Mouse (Mus musculus): ENCODE results near the gene Hist2h3b. TPM values are rescaled to one million over a fixed set of nuclear protein-coding genes. Genes with fewer than 3 reads are reported as not detected.

Hist2h3b gene
- polyA plus RNA-seq, 1 experiment from 2014 or later, result 5.3 TPM

- Histone ChIP-seq H3K27me3 (ENCODE audit: control insufficient read depth, insufficient read depth, low read length) (no peaks in the 10 kb centered on the region), H3K4me2 (ENCODE audit: low read depth, low read length) (no peak overlapping the region), H3K9me3 (ENCODE audit: control insufficient read depth, low read length) (no peaks in the 10 kb centered on the region), H3K36me3 (ENCODE audit: control insufficient read depth, insufficient read depth, low read length) (no peaks in the 10 kb centered on the region), H3K4me1 (ENCODE audit: control insufficient read depth, insufficient read depth, low read length) (no peaks in the 10 kb centered on the region), H3K4me3 (ENCODE audit: low read depth, low read length) (no peak overlapping the region), H3K27ac (ENCODE audit: low read depth, low read length) (no peak overlapping the region), H3K9ac (replicated peaks; ENCODE audit: low read depth, low read length) (no peak overlapping the region)
- ATAC-seq (ENCODE audit: low read depth), result no peak
- whole genome bisulfite sequencing, result 75% methylated on average over 26 of the region's 26 CpGs
Observed at GRCm38 (mm10) chr3:96300706-96301529, 32.5 kb downstream of the Hist2h3b start.

- no peaks in the 10 kb centered on the region for H3K4me1 ChIP-seq (ENCODE audit: control insufficient read depth, insufficient read depth, low read length)
- H3K4me2 ChIP-seq (ENCODE audit: low read depth, low read length), result no peak overlapping the region
- no peak overlapping the region for H3K27ac ChIP-seq (ENCODE audit: low read depth, low read length)
- 88% methylated on average over 5 of the region's 5 CpGs for WGBS
- no peak for ATAC-seq (ENCODE audit: low read depth)
- no peaks in the 10 kb centered on the region for H3K36me3 ChIP-seq (ENCODE audit: control insufficient read depth, insufficient read depth, low read length)
- H3K9me3 ChIP-seq (ENCODE audit: control insufficient read depth, low read length), result no peaks in the 10 kb centered on the region
- no peaks in the 10 kb centered on the region for H3K27me3 ChIP-seq (ENCODE audit: control insufficient read depth, insufficient read depth, low read length)
- no peak overlapping the region for H3K9ac ChIP-seq (replicated peaks; ENCODE audit: low read depth, low read length)
- H3K4me3 ChIP-seq (ENCODE audit: low read depth, low read length), result no peak overlapping the region
Observed at GRCm38 (mm10) chr3:96302076-96302475, 33.6 kb downstream of the Hist2h3b start.

GRCm38 (mm10) chr3:96306506-96306905 is 38.1 kb downstream of the Hist2h3b start:
- 79% methylated on average over 9 of the region's 9 CpGs for WGBS

GRCm38 (mm10) chr3:96309441-96309840 is 41.0 kb downstream of the Hist2h3b start:
- no peaks in the 10 kb centered on the region for H3K36me3 ChIP-seq (ENCODE audit: control insufficient read depth, insufficient read depth, low read length)
- no peak overlapping the region for H3K4me2 ChIP-seq (ENCODE audit: low read depth, low read length)
- H3K27me3 ChIP-seq (ENCODE audit: control insufficient read depth, insufficient read depth, low read length), result no peaks in the 10 kb centered on the region
- H3K9ac ChIP-seq (replicated peaks; ENCODE audit: low read depth, low read length), result no peak overlapping the region
- ATAC-seq (ENCODE audit: low read depth), result no peak
- H3K27ac ChIP-seq (ENCODE audit: low read depth, low read length), result no peak overlapping the region
- no peaks in the 10 kb centered on the region for H3K9me3 ChIP-seq (ENCODE audit: control insufficient read depth, low read length)
- 63% methylated on average over 3 of the region's 3 CpGs for WGBS
- H3K4me3 ChIP-seq (ENCODE audit: low read depth, low read length), result no peak overlapping the region
- H3K4me1 ChIP-seq (ENCODE audit: control insufficient read depth, insufficient read depth, low read length), result no peaks in the 10 kb centered on the region

More at GRCm38 (mm10) chr3:96306506-96306905, 38.1 kb downstream of the Hist2h3b start:
- Histone ChIP-seq H3K27ac (ENCODE audit: low read depth, low read length) (no peak overlapping the region), H3K4me3 (ENCODE audit: low read depth, low read length) (no peak overlapping the region), H3K9me3 (ENCODE audit: control insufficient read depth, low read length) (no peaks in the 10 kb centered on the region), H3K36me3 (ENCODE audit: control insufficient read depth, insufficient read depth, low read length) (no peaks in the 10 kb centered on the region), H3K4me1 (ENCODE audit: control insufficient read depth, insufficient read depth, low read length) (no peaks in the 10 kb centered on the region), H3K9ac (replicated peaks; ENCODE audit: low read depth, low read length) (no peak overlapping the region), H3K27me3 (ENCODE audit: control insufficient read depth, insufficient read depth, low read length) (no peaks in the 10 kb centered on the region), H3K4me2 (ENCODE audit: low read depth, low read length) (no peak overlapping the region)
- no peak for ATAC-seq (ENCODE audit: low read depth)

- Histone ChIP-seq H3K36me3 (ENCODE audit: control insufficient read depth, insufficient read depth, low read length) (no peaks in the 10 kb centered on the region), H3K27me3 (ENCODE audit: control insufficient read depth, insufficient read depth, low read length) (no peaks in the 10 kb centered on the region), H3K9ac (replicated peaks; ENCODE audit: low read depth, low read length) (no peak overlapping the region), H3K9me3 (ENCODE audit: control insufficient read depth, low read length) (no peaks in the 10 kb centered on the region), H3K4me2 (ENCODE audit: low read depth, low read length) (no peak overlapping the region), H3K27ac (ENCODE audit: low read depth, low read length) (no peak overlapping the region), H3K4me1 (ENCODE audit: control insufficient read depth, insufficient read depth, low read length) (no peaks in the 10 kb centered on the region), H3K4me3 (ENCODE audit: low read depth, low read length) (no peak overlapping the region)
- no peak for ATAC-seq (ENCODE audit: low read depth)
- 66% methylated on average over 8 of the region's 8 CpGs for WGBS
Observed at GRCm38 (mm10) chr3:96312341-96313098, 44.1 kb downstream of the Hist2h3b start.

Small RNA genes within 50 kb of the gene (microRNA-seq; reads per million reads assigned to microRNA genes)
- gene Gm44492 (not detected), gene Gm47311 (not detected), gene Gm47313 (not detected)

Other genes with a start within 250 kb of the Hist2h3b start
- 45.6 and 51.0 TPM in 2 replicates for gene Vps45, start 210.2 kb upstream of the Hist2h3b start, polyA plus RNA-seq (2014; fragmentation: Nextera tagmentation; extraction: Ambion mirVana)
- 4.6 and 8.3 TPM in 2 replicates for gene Otud7b, start 164.1 kb upstream of the Hist2h3b start, polyA plus RNA-seq (2014; fragmentation: Nextera tagmentation; extraction: Ambion mirVana)
- gene Mtmr11, start 106.7 kb upstream of the Hist2h3b start, polyA plus RNA-seq (2014; fragmentation: Nextera tagmentation; extraction: Ambion mirVana), result 10.9 and 11.6 TPM in 2 replicates
- 145 and 150 TPM in 2 replicates for gene Sf3b4, start 96.3 kb upstream of the Hist2h3b start, polyA plus RNA-seq (2014; fragmentation: Nextera tagmentation; extraction: Ambion mirVana)
- gene Sv2a, start 87.5 kb upstream of the Hist2h3b start, polyA plus RNA-seq (2014; fragmentation: Nextera tagmentation; extraction: Ambion mirVana), result 91.0 and 91.7 TPM in 2 replicates
- 61.5 and 69.0 TPM in 2 replicates for gene Bola1, start 48.9 kb upstream of the Hist2h3b start, polyA plus RNA-seq (2014; fragmentation: Nextera tagmentation; extraction: Ambion mirVana)
- gene Hist2h2ab, start 48.8 kb upstream of the Hist2h3b start, polyA plus RNA-seq (2014; fragmentation: Nextera tagmentation; extraction: Ambion mirVana), result 0.71 and 0.72 TPM in 2 replicates
- 1.3 and 2.1 TPM in 2 replicates for gene Hist2h2ac, start 47.8 kb upstream of the Hist2h3b start, polyA plus RNA-seq (2014; fragmentation: Nextera tagmentation; extraction: Ambion mirVana)
- 4.3 and 4.8 TPM in 2 replicates for gene Hist2h2be, start 47.5 kb upstream of the Hist2h3b start, polyA plus RNA-seq (2014; fragmentation: Nextera tagmentation; extraction: Ambion mirVana)
- 0.71 and 1.1 TPM in 2 replicates for gene Hist2h3c2, start 29.5 kb upstream of the Hist2h3b start, polyA plus RNA-seq (2014; fragmentation: Nextera tagmentation; extraction: Ambion mirVana)
- gene Hist2h2aa2, start 28.4 kb upstream of the Hist2h3b start, polyA plus RNA-seq (2014; fragmentation: Nextera tagmentation; extraction: Ambion mirVana), result 32.6 and 49.7 TPM in 2 replicates
- gene Hist2h2aa1, start 23.2 kb upstream of the Hist2h3b start, polyA plus RNA-seq (2014; fragmentation: Nextera tagmentation; extraction: Ambion mirVana), result 9.7 and 17.4 TPM in 2 replicates
- gene Hist2h3c1, start 22.0 kb upstream of the Hist2h3b start, polyA plus RNA-seq (2014; fragmentation: Nextera tagmentation; extraction: Ambion mirVana), result 0.18 and 0.67 TPM in 2 replicates
- 4.2 TPM in 2 replicates for gene Hist2h4, start 5.3 kb upstream of the Hist2h3b start, polyA plus RNA-seq (2014; fragmentation: Nextera tagmentation; extraction: Ambion mirVana)
- gene Hist2h2bb, start 1.1 kb downstream of the Hist2h3b start, polyA plus RNA-seq (2014; fragmentation: Nextera tagmentation; extraction: Ambion mirVana), result 2.0 and 2.8 TPM in 2 replicates
- gene Fcgr1, start 25.3 kb downstream of the Hist2h3b start, polyA plus RNA-seq (2014; fragmentation: Nextera tagmentation; extraction: Ambion mirVana), result 0.37 and 1.7 TPM in 2 replicates
- gene BC107364, start 183.7 kb downstream of the Hist2h3b start, polyA plus RNA-seq (2014; fragmentation: Nextera tagmentation; extraction: Ambion mirVana), result not detected in 2 replicates